Mouse (Mus musculus): ENCODE measurements at regions not wholly inside any gene's neighbourhood (a gene's known extent, or its start where the extent isn't known, plus 50 kb on each side); places are given as distances from the start of the nearest gene placed in this dataset.

DNA sequence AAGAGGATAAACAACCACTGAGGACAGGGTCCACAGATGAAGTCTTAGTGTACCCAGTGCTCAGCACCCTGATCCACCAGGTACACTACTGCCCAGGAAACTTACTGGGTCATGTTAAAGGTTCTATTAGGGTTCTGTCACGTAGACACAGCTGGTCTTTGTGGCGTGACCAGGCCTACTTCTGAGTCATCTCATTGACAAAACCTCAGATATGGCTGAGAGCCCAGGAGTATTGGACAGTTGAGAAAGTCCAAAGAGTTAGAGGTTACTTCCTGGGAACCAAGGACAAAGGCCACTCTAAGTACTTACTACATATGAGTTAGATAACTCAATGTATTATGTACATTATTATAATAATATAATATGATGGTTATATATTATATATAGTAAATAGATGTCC is 2214.0 kb downstream of the 4930444P10Rik start:
- TF ChIP-seq CTCF (IDR thresholded peaks at IDR 0.05; ENCODE audit: low read depth, low read length) (no peak), POLR2A (IDR thresholded peaks at IDR 0.05; ENCODE audit: borderline replicate concordance, low read depth, low read length) (no peak)

Data from bone marrow macrophage, adult 2 months (primary cell).